In genomic region chr5:142718037-142718436, GRCm38 (mm10) we compare ENCODE assay signal across 7 mouse cellular contexts. TPM values are rescaled to one million over a fixed set of nuclear protein-coding genes. Genes with fewer than 3 reads are reported as not detected.
DNase-seq lines count a peak whose midpoint lies in the region; ATAC-seq and TF ChIP-seq lines count a peak whose summit lies in the region.

No protein-coding gene starts in this region.

- no peak overlapping the region for H3K27ac ChIP-seq in gastrocnemius, adult 2 months
- no peak overlapping the region for H3K27ac ChIP-seq in midbrain, embryonic 15.5 days
- H3K27ac ChIP-seq in spleen, adult 2 months (ENCODE audit: insufficient read depth, low read length) = no peak overlapping the region

- H3K9me3 ChIP-seq in midbrain, embryonic 15.5 days = no peaks in the 10 kb centered on the region

- WGBS in midbrain, embryonic 15.5 days = 24% methylated on average over 4 of the region's 4 CpGs
- WGBS in spleen, adult 2 months = 21% methylated on average over 4 of the region's 4 CpGs

- DNase-seq in cerebellum, adult 9-11 months = peak; percentile 74
- peak; percentile 83 for DNase-seq in gastrocnemius, adult 2 months
- peak; percentile 71 for DNase-seq in hindlimb bud, embryonic 11.5 days (ENCODE audit: extremely low spot score, low read depth, low spot score)
- peak; percentile 79 to 81 for DNase-seq in left cerebral cortex, postnatal 25 days (ENCODE audit: low spot score in 2 of 2)
- peak in 1 of 2 experiments; percentile 68 for DNase-seq in spleen, adult 2 months (ENCODE audit: low read depth in 1 of 2, low spot score in 2 of 2)

- no peak overlapping the region for H3K4me3 ChIP-seq in gastrocnemius, adult 2 months
- no peak overlapping the region for H3K4me3 ChIP-seq in midbrain, embryonic 15.5 days
- no peak overlapping the region for H3K4me3 ChIP-seq in spleen, adult 2 months (ENCODE audit: extremely low read depth, insufficient read depth, insufficient read length)

- no peak overlapping the region for H3K4me2 ChIP-seq in midbrain, embryonic 15.5 days

- H3K36me3 ChIP-seq in midbrain, embryonic 15.5 days (replicated peaks) = peaks cover 29% of the 10 kb centered on the region
- no peaks in the 10 kb centered on the region for H3K36me3 ChIP-seq in spleen, adult 2 months (ENCODE audit: control insufficient read depth, insufficient read depth, low read length)

- H3K4me1 ChIP-seq in midbrain, embryonic 15.5 days = no peaks in the 10 kb centered on the region
- H3K4me1 ChIP-seq in spleen, adult 2 months (ENCODE audit: control insufficient read depth, insufficient read depth, insufficient read length) = no peaks in the 10 kb centered on the region

- intact Hi-C loops in gastrocnemius, adult 2 months (cut with DNase I) = loop anchor here (1.0 to 5.0 kb wide), 3 partner anchors 137 to 241 kb away; no protein-coding TSS in a partner anchor
- intact Hi-C loops in left cerebral cortex, postnatal 25 days (cut with DNase I) = loop anchor here (1.0 to 5.0 kb wide), 4 partner anchors 45 to 216 kb away; no protein-coding TSS in a partner anchor

- no peaks in the 10 kb centered on the region for H3K27me3 ChIP-seq in midbrain, embryonic 15.5 days (replicated peaks)
- H3K27me3 ChIP-seq in spleen, adult 2 months (ENCODE audit: control insufficient read depth, insufficient read depth, low read length) = no peaks in the 10 kb centered on the region

- no peak overlapping the region for H3K9ac ChIP-seq in midbrain, embryonic 15.5 days

- TF ChIP-seq POLR2A in spleen, adult 2 months (IDR thresholded peaks at IDR 0.05; ENCODE audit: low read depth, low read length) = no peak

- peak; percentile 96 for TF ChIP-seq CTCF in gastrocnemius, adult 2 months (IDR thresholded peaks at IDR 0.05)
- peak; percentile 85; the same call in 1 of the 2 replicates for TF ChIP-seq CTCF in spleen, adult 2 months (IDR thresholded peaks at IDR 0.05; ENCODE audit: extremely low read depth, insufficient read depth, insufficient read length, insufficient replicate concordance)

- ATAC-seq in activated CD4-positive, CD25-positive, alpha-beta regulatory T cell, adult 4 months = peak; percentile 36
- peak; percentile 43 for ATAC-seq in midbrain, embryonic 15.5 days (replicated peaks)

RNA-seq across cellular contexts. Expression of gene Slc29a4, which starts 25.7 kb away (rescaled TPM):
- polyA plus RNA-seq in activated CD4-positive, CD25-positive, alpha-beta regulatory T cell, adult 4 months (2017; shearing (Covaris generic)) = under 1 TPM; 0.50 to 0.86 TPM
- not detected for total RNA-seq in gastrocnemius, adult 2 months (2021)
- 10 to 100 TPM; 19.4 to 20.6 TPM for total RNA-seq in left cerebral cortex, postnatal 25 days (2021)
- polyA plus RNA-seq in midbrain, embryonic 15.5 days (2015; fragmentation: Nextera tagmentation; extraction: Ambion mirVana) = 97.2 and 100 TPM in 2 replicates
- polyA plus RNA-seq in spleen, adult 2 months (2012; rRNA removed) = 9.7 and 12.9 TPM in 2 replicates
